Mouse (Mus musculus) thymus, postnatal 14 days (tissue): ENCODE measurements around the gene Diablo.
"Not testable (repeated sequence)": the region's sequence is repeated elsewhere in the genome, so short reads cannot be mapped to it uniquely, and the experiment has no call there.

Experiments
- DNase-seq: peaks from one replicate; pipeline ENCODE4 v3.0.0; 2021

Diablo gene

GRCm38 (mm10) chr5:123523692-123524392, at the start of gene Diablo:
Gene Diablo (minus strand): TSS chr5:123524176.
- peak; percentile 99 for DNase-seq

DNA sequence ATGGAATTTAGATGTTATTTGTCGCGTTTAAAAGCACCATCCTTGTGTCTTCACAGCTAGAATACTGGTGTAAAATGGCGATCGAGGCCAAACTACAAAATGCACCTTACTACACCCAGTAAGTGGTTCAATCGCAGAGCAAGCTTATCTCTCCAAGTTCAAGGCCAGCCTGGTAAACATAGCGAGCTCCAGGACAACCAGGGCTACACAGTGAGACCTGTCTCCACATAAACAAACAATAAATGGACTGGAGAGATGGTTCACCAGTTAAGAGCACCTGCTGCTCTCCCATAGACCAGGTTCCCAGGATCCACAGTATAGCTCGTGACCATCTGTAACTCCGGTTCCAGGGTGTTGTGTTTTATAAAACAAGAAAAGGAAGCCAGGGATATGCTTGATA, 49.4 kb upstream of the Diablo start:
- DNase-seq: no peak

GRCm38 (mm10) chr5:123572357-123573186, 48.6 kb upstream of the Diablo start, which contains the start of gene Vps33a:
Gene Vps33a (minus strand): TSS chr5:123573038.
- peak; percentile 98 for DNase-seq

DNA sequence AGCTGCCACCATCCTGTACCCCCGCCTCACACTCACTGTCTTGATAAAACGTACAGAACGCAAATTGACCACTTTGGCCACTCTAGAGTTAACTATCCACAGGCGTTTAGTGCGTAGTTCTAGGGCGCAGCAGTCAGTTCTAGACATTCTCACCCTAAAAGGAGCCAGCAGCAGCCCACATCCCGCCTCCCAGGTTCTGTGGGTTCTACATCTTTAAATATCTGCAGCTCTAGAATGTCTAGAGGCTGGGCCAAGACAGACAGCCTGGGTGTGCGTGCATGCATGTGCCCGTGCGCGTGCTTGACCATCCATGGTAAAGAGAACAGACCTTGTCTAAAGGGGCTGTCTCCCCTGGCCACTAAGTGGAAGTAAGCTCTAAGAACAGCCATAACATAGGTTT, 37.2 kb upstream of the Diablo start:
- no peak for DNase-seq

DNA sequence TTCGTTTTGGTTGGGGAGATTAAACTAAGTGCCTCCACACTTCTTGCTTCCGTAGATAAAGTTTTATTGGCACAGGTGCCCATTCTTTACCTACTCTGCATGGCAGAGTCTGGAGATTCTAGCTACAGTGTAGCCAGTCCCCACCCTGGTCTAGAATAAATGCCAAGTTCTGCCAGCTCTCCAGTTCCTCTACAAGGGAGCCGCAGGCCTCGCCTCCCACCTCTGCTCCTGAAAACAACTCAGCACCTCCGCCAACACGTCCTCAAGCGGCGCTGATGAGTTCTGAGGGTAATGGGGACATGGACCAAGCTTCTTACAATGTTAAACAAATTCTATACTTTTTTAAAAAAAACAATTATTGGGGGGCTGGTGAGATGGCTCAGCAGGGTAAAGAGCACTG, 35.6 kb upstream of the Diablo start:
- DNase-seq: no peak

GRCm38 (mm10) chr5:123556451-123556850, 32.5 kb upstream of the Diablo start:
- DNase-seq: no peak

DNA sequence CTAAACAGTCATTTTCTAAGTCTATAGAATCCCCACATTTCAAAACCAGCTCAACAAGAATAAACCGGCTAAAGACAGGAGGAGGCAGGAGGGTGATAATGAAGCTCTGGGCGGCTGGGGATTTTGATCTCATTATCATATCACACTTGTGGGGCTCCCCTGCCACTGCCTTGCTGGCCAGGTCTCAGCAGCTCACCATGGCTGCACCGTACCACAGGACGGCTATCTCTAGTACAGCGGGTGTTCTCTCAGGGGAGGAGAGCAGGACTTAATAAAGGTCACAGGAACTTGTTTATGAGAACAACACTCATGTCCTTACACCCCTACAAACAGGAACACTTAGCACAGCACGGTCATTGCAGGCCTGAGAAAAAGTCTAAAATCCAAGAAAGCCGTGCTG, 31.7 kb upstream of the Diablo start:
- DNase-seq: no peak

- DNase-seq: peak; percentile 0
Measured at GRCm38 (mm10) chr5:123533801-123534200, 9.8 kb upstream of the Diablo start.

GRCm38 (mm10) chr5:123530056-123530455, 6.1 kb upstream of the Diablo start:
- DNase-seq: peak; percentile 1

DNA sequence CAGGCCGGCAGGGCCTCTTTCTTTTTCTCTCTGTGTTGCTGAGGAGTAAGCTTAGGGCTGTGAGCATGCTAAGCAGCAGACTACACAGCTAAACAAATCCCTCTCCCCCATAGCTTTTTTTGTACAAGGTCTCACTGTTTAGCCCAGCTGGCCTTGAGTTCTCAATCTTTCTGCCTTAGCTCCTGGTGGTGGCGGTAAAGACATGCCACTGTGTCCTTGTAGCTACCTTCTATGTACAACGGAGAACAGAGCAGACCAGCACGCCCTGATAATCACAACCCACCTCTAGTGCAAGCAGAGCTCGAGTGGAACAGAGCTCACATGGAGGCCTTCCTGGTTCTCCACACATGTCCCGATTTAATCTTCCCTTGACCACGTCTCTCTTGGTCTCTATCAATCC, 4.7 kb upstream of the Diablo start:
- peak; percentile 3 for DNase-seq

DNA sequence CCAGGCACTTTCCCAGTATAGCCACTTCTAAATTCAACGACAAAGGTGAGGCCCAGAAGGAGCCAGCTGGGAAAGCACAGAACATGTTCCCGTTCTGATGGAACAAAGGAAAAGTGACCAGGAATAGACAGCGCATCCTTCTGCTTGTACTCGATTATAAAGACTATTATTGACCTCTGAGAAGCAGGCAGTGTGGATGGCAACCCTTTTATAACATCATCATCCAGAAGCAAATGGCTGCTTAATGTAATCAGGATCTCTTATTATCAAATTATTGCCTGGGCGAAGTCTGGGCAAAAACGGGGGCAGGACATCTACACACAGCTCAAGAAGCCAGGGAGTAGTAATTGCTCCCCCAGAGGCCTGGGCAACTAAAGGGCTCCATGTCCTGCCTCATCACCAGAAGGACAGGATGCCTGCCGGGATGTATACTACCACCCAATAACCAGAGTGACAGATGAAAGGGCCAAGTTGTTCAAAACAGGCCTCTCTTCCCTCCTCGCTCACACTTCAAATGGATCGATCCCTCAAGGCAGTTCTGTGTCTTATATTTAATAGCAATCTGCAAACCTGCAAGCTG, 2.0 kb upstream of the Diablo start:
- peak; percentile 1 for DNase-seq

GRCm38 (mm10) chr5:123525281-123525680, 1.3 kb upstream of the Diablo start, which contains the start of gene Gm49027:
Gene Gm49027 (minus strand): TSS chr5:123525488.
- peak; percentile 2 for DNase-seq

- DNase-seq: no peak
Measured at GRCm38 (mm10) chr5:123524393-123524750, 396 bp upstream of the Diablo start.

GRCm38 (mm10) chr5:123522166-123522565, 1.8 kb downstream of the Diablo start:
- no peak for DNase-seq

GRCm38 (mm10) chr5:123521621-123522020, 2.4 kb downstream of the Diablo start:
- no peak for DNase-seq

GRCm38 (mm10) chr5:123520666-123521065, 3.3 kb downstream of the Diablo start:
- no peak for DNase-seq

DNA sequence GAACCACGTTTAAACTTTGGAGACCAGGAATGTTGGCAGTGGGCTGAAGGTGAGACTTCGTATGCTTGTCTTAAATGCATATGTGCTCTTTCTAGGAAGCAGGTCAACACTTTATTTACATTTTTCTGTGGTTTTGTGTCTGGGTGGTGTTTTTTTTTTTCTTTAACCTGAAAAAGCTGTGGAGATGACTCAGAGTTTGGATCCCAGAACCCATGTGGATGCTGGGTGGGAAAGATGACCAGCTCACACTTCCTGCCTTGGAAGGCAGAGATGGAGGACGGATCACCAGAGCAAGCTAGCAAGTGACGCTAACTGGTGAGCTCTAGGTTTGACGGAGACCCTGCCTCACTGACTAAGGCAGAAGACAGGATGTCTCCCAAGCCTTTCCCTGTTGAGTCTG, 9.1 kb downstream of the Diablo start:
- DNase-seq: no peak

DNA sequence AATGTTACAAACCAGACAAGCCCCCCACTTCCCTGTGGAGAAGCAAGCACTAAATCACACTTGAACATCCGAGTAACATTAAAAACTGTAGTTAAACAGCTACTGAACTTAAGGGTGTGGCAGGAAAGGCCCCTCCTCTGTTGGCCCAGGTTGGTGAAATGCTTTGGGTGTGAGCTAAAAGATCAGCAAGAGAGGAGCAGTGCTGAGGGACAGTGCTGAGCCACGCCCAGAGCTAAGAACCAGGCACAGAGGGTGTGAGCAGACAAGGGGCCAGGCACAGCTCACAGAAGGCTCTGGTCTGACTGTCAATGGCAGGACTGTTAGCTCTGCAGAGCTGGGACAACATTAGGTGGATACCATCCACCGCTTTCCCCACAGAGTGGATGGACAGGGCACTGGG, 11.9 kb downstream of the Diablo start:
- DNase-seq: no peak

DNA sequence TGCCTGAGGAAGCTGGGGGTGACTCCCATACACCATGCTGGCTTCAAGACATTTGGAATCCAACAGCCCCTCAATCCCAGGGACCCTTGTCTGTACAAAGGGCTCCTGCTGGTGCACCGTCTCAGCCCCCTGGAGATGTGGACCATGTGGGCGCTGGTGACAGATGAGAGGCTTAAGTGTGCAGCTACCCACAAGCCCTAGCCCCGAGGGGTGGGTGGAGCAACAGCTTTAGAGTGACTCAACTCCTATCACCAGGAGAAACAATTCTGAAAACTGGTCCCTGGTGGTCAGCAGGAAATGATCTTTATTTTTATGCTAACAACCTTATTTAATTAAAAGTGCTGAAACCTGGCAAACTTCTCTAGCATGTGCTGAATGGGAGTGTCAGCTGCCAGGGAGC, 12.6 kb downstream of the Diablo start:
- not testable (repeated sequence) for DNase-seq

GRCm38 (mm10) chr5:123510160-123510559, 13.8 kb downstream of the Diablo start, which contains the start of gene B3gnt4:
Gene B3gnt4 (plus strand): TSS chr5:123510460.
- no peak for DNase-seq

DNA sequence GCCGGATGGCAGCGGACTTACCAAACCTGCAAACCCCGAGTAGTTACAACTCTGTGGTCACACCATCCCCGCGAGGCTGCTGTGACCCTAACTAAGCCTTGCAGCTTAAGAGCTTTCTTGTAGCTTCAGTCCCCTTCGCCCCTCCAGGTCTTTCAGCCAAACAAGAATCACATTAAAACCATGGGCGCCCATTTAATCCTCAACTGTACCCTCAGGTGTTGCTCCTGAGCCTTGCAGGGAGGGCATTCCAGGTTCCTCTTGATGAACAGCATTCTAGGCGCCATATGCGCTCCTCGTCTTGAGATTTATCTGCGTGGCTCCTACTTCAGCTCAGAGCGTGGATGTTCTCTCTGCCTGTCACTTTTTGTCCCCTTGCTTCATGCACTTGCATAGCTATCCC, 15.1 kb downstream of the Diablo start:
- no peak for DNase-seq

GRCm38 (mm10) chr5:123507936-123508723, 15.8 kb downstream of the Diablo start:
- peak; percentile 93 for DNase-seq

DNA sequence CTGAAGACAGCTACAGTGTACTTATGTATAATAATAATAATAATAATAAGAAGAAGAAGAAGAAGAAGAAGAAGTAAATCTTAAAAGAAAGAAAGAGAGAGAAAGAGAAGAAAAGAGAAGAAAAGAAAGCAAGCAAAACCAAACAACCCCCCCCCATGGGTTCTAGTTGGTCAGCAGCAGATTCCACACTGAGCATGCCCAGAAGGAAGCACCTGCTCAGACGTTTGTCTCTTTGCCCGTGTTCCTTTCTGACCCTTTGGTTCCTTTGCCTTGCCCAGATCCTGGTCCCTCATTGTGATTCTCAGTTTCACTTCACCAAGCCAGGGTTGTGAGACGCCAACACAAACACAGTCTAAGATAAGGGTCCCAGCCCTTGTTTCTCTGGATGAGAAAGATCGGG, 22.0 kb downstream of the Diablo start:
- no peak for DNase-seq
